Mouse (Mus musculus): ENCODE measurements around the gene Zfp740.

DNA sequence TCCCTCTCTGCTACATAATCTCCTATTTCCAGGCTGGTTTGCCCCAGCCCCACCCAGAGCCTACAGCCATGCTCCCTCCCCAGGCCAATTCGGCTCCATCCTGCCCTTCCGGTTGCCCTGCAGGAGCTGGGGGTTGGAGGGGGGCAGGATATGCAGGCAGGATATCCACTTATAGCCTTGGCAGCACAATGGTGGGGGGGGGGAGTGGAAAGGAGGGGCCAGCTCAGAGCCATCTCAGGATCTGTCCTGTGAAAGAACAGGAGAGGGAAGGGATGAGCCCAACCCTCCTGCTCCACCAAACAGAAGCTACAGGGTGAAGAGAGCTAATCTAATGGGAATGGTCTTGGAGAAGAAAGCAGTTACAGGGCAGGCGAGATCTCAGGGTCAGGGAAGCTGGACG lies 37.6 kb downstream of the Zfp740 start:
- TF ChIP-seq CTCF (IDR thresholded peaks at IDR 0.05; ENCODE audit: control insufficient read depth, insufficient read depth, insufficient read length) (no peak), CEBPB (IDR thresholded peaks at IDR 0.05; ENCODE audit: low read depth) (no peak), FOSL1 (IDR thresholded peaks at IDR 0.05; ENCODE audit: insufficient read depth, low read length, poor library complexity, severe bottlenecking) (no peak), USF1 (IDR thresholded peaks at IDR 0.05; ENCODE audit: low read depth) (no peak), MAX (IDR thresholded peaks at IDR 0.05) (no peak), MYOG (IDR thresholded peaks at IDR 0.05; ENCODE audit: control insufficient read depth, extremely low read depth, insufficient read length) (no peak)

Data from C2C12 (cell line).